Mouse (Mus musculus): ENCODE measurements around the gene Sema6d. TPM values are rescaled to one million over a fixed set of nuclear protein-coding genes. Genes with fewer than 3 reads are reported as not detected.

Sema6d gene
- polyA plus RNA-seq, 1 experiment = 5.6 TPM

- no peak for DNase-seq
- Histone ChIP-seq H3K27me3 (replicated peaks; ENCODE audit: control insufficient read depth, insufficient read depth, low read length) (no peaks in the 10 kb centered on the region), H3K27ac (ENCODE audit: insufficient read depth, low read depth, low read length) (no peak overlapping the region), H3K36me3 (ENCODE audit: control insufficient read depth, insufficient read depth, low read length) (no peaks in the 10 kb centered on the region), H3K4me3 (ENCODE audit: insufficient read depth, low read depth, low read length) (no peak overlapping the region), H3K4me1 (ENCODE audit: control insufficient read depth, insufficient read depth, low read length) (no peaks in the 10 kb centered on the region)
- WGBS = 57% methylated on average over 8 of the region's 8 CpGs
- TF ChIP-seq CTCF (conservative IDR thresholded peaks at IDR 0.05; ENCODE audit: insufficient read depth, insufficient read length, low read depth, low read length) = no peak
- TF ChIP-seq POLR2A (IDR thresholded peaks at IDR 0.05; ENCODE audit: low read depth, low read length) = no peak
These were observed 346.9 kb downstream of the Sema6d start for GRCm38 (mm10) chr2:124436704-124437103.

DNA sequence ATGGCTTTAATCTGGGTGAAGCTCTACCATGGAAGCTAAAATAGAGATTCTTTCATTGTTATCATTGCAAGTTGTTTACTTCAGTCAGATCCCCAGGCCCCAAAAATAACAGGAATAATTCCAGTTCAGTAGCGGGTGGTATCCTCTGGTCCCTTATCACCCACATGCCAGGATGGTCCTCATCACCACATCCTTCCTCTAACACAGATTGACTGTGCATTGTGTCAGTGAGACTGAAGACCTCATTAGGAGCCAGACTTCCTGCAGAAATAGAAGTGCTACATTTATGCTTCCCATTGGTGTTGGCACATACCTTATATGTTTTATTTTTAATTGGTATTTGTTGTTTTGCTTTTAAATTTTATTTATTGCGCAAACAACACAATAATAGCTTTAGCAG, 354.4 kb downstream of the Sema6d start:
- WGBS = 81% methylated on average over 2 of the region's 2 CpGs
- H3K27me3 ChIP-seq (replicated peaks; ENCODE audit: control insufficient read depth, insufficient read depth, low read length) = no peaks in the 10 kb centered on the region
- no peak overlapping the region for H3K27ac ChIP-seq (ENCODE audit: insufficient read depth, low read depth, low read length)
- no peaks in the 10 kb centered on the region for H3K36me3 ChIP-seq (ENCODE audit: control insufficient read depth, insufficient read depth, low read length)
- no peak for TF ChIP-seq POLR2A (IDR thresholded peaks at IDR 0.05; ENCODE audit: low read depth, low read length)
- no peak for TF ChIP-seq CTCF (conservative IDR thresholded peaks at IDR 0.05; ENCODE audit: insufficient read depth, insufficient read length, low read depth, low read length)
- H3K4me3 ChIP-seq (ENCODE audit: insufficient read depth, low read depth, low read length) = no peak overlapping the region
- DNase-seq = no peak
- H3K4me1 ChIP-seq (ENCODE audit: control insufficient read depth, insufficient read depth, low read length) = no peaks in the 10 kb centered on the region

DNA sequence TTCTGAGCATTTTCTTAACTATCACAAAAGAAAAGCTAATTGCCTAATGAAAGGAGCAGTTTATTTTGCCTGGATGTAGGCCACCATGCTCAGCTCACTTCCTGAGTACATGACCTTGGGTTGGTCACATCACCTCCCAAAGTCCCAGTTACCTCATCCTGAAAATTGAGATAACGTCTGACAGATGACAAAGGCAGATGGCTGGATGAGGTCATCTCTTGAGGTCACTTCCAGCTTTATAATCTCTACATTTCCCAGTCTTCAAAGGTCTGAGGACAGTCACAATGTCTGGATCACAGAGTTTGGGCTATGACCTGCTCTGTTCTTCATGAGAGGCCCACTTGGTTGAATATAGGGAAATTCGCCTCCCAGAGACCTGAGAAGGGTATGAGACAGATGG, 366.1 kb downstream of the Sema6d start:
- no peak overlapping the region for H3K4me3 ChIP-seq (ENCODE audit: insufficient read depth, low read depth, low read length)
- WGBS = 77% methylated on average over 2 of the region's 2 CpGs
- no peak overlapping the region for H3K27ac ChIP-seq (ENCODE audit: insufficient read depth, low read depth, low read length)
- TF ChIP-seq POLR2A (IDR thresholded peaks at IDR 0.05; ENCODE audit: low read depth, low read length) = no peak
- TF ChIP-seq CTCF (conservative IDR thresholded peaks at IDR 0.05; ENCODE audit: insufficient read depth, insufficient read length, low read depth, low read length) = no peak
- no peak for DNase-seq
- H3K36me3 ChIP-seq (ENCODE audit: control insufficient read depth, insufficient read depth, low read length) = no peaks in the 10 kb centered on the region
- H3K27me3 ChIP-seq (replicated peaks; ENCODE audit: control insufficient read depth, insufficient read depth, low read length) = no peaks in the 10 kb centered on the region
- H3K4me1 ChIP-seq (ENCODE audit: control insufficient read depth, insufficient read depth, low read length) = no peaks in the 10 kb centered on the region

DNA sequence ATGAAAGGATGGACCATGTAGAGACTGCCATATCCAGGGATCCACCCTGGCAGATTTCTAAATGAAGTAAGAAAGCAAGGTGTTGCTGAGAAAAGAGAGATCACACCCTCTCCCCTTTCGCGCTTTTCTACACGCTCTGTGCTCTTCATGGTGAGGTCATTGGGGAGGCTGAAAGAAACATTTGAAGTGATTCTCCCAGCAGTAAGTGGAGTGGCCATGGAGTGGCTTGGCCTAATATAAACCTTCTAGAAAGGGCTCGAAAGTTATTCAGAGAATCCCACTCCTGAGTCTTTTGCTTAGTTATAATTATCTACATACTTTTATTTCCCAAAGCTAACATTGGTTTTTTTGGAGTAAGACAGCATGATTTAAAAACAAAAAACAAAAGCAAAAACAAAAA, 367.2 kb downstream of the Sema6d start:
- no peak for DNase-seq
- Histone ChIP-seq H3K36me3 (ENCODE audit: control insufficient read depth, insufficient read depth, low read length) (no peaks in the 10 kb centered on the region), H3K4me1 (ENCODE audit: control insufficient read depth, insufficient read depth, low read length) (no peaks in the 10 kb centered on the region), H3K27ac (ENCODE audit: insufficient read depth, low read depth, low read length) (no peak overlapping the region), H3K27me3 (replicated peaks; ENCODE audit: control insufficient read depth, insufficient read depth, low read length) (no peaks in the 10 kb centered on the region), H3K4me3 (ENCODE audit: insufficient read depth, low read depth, low read length) (no peak overlapping the region)
- 97% methylated on average over 4 of the region's 4 CpGs for WGBS
- TF ChIP-seq POLR2A (IDR thresholded peaks at IDR 0.05; ENCODE audit: low read depth, low read length) (no peak), CTCF (conservative IDR thresholded peaks at IDR 0.05; ENCODE audit: insufficient read depth, insufficient read length, low read depth, low read length) (no peak)

DNA sequence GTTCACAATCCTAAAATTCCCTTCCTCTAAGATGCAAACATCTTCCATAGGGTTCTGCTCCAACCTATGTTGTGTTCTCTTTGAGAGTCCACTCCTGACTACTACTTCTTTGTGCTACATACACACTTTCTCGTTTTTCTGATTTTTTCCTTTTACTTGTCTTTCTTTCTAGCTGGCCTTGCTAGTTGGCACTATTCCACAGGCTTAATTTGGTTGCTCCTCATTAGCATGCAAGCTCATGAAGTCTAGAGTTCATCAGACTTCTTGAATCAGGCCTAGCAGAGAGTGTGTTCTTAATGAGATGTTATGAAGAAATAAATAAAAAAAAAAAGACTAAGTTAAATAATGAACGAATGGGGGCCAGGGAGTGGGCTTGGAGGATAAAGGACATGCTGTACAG, 368.3 kb downstream of the Sema6d start:
- no peak for TF ChIP-seq CTCF (conservative IDR thresholded peaks at IDR 0.05; ENCODE audit: insufficient read depth, insufficient read length, low read depth, low read length)
- no peak for TF ChIP-seq POLR2A (IDR thresholded peaks at IDR 0.05; ENCODE audit: low read depth, low read length)
- H3K4me3 ChIP-seq (ENCODE audit: insufficient read depth, low read depth, low read length) = no peak overlapping the region
- DNase-seq = peak; percentile 23
- no peaks in the 10 kb centered on the region for H3K4me1 ChIP-seq (ENCODE audit: control insufficient read depth, insufficient read depth, low read length)
- no peaks in the 10 kb centered on the region for H3K36me3 ChIP-seq (ENCODE audit: control insufficient read depth, insufficient read depth, low read length)
- WGBS = 43% methylated on average over 2 of the region's 2 CpGs
- H3K27ac ChIP-seq (ENCODE audit: insufficient read depth, low read depth, low read length) = no peak overlapping the region
- no peaks in the 10 kb centered on the region for H3K27me3 ChIP-seq (replicated peaks; ENCODE audit: control insufficient read depth, insufficient read depth, low read length)

GRCm38 (mm10) chr2:124460956-124461355, 371.2 kb downstream of the Sema6d start:
- 30% methylated on average over 2 of the region's 2 CpGs for WGBS

GRCm38 (mm10) chr2:124461378-124461851, 371.6 kb downstream of the Sema6d start:
- H3K36me3 ChIP-seq (ENCODE audit: control insufficient read depth, insufficient read depth, low read length) = no peaks in the 10 kb centered on the region
- no peaks in the 10 kb centered on the region for H3K27me3 ChIP-seq (replicated peaks; ENCODE audit: control insufficient read depth, insufficient read depth, low read length)
- TF ChIP-seq CTCF (conservative IDR thresholded peaks at IDR 0.05; ENCODE audit: insufficient read depth, insufficient read length, low read depth, low read length) (no peak), POLR2A (IDR thresholded peaks at IDR 0.05; ENCODE audit: low read depth, low read length) (no peak)
- no peaks in the 10 kb centered on the region for H3K4me1 ChIP-seq (ENCODE audit: control insufficient read depth, insufficient read depth, low read length)
- H3K27ac ChIP-seq (ENCODE audit: insufficient read depth, low read depth, low read length) = no peak overlapping the region
- DNase-seq = peak; percentile 17
- WGBS = 38% methylated on average over 3 of the region's 3 CpGs
- no peak overlapping the region for H3K4me3 ChIP-seq (ENCODE audit: insufficient read depth, low read depth, low read length)

More at GRCm38 (mm10) chr2:124460956-124461355, 371.2 kb downstream of the Sema6d start:
- Histone ChIP-seq H3K36me3 (ENCODE audit: control insufficient read depth, insufficient read depth, low read length) (no peaks in the 10 kb centered on the region), H3K27ac (ENCODE audit: insufficient read depth, low read depth, low read length) (no peak overlapping the region), H3K4me3 (ENCODE audit: insufficient read depth, low read depth, low read length) (no peak overlapping the region), H3K27me3 (replicated peaks; ENCODE audit: control insufficient read depth, insufficient read depth, low read length) (no peaks in the 10 kb centered on the region), H3K4me1 (ENCODE audit: control insufficient read depth, insufficient read depth, low read length) (no peaks in the 10 kb centered on the region)
- no peak for TF ChIP-seq CTCF (conservative IDR thresholded peaks at IDR 0.05; ENCODE audit: insufficient read depth, insufficient read length, low read depth, low read length)
- no peak for TF ChIP-seq POLR2A (IDR thresholded peaks at IDR 0.05; ENCODE audit: low read depth, low read length)
- no peak for DNase-seq
